Mouse (Mus musculus) cortical plate, adult 2 months (tissue): ENCODE data around the gene Rsbn1l. TPM values are rescaled to one million over a fixed set of nuclear protein-coding genes. Genes with fewer than 3 reads are reported as not detected.

Source experiments
- H3K27ac ChIP-seq: fragments of 200-500 bp; 2 replicates; pipeline ENCODE4 v1.5.1; 2012; ENCODE audit warnings: low read length, control low read depth, inconsistent platforms; ENCODE audit not compliant: insufficient read depth
- H3K4me1 ChIP-seq: fragments of 200-500 bp; 2 replicates; pipeline ENCODE4 v1.6.1; 2011; ENCODE audit warnings: low read length; ENCODE audit not compliant: control insufficient read depth, insufficient read depth
- H3K4me3 ChIP-seq: fragments of 200-500 bp; 2 replicates; pipeline ENCODE4 v1.5.1; 2011; ENCODE audit warnings: mild to moderate bottlenecking, low read length, control low read depth; ENCODE audit not compliant: insufficient read depth
- CTCF ChIP-seq: fragments of 200-500 bp; IDR thresholded peaks from 2 replicates; pipeline ENCODE4 v1.5.1; 2011; ENCODE audit warnings: mild to moderate bottlenecking, control low read depth, low read length; ENCODE audit not compliant: insufficient read depth; ENCODE audit errors: extremely low read depth
- POLR2A ChIP-seq: fragments of 200-500 bp; IDR thresholded peaks from 2 replicates; pipeline ENCODE4 v1.6.1; 2011; ENCODE audit warnings: mild to moderate bottlenecking, low read length, control low read depth; ENCODE audit not compliant: insufficient read depth; ENCODE audit errors: extremely low read depth
- polyA plus RNA-seq: library from polyadenylated mRNA; depleted of rRNA; stranded (reverse); fragments of >200 nt; gene quantifications from 2 replicates; pipeline ENCODE4 v1.2.3, GENCODE M21; 2012

The Rsbn1l gene
- polyA plus RNA-seq, 1 experiment, result 9.1 TPM

GRCm38 (mm10) chr5:20938523-20938922 lies 17.7 kb downstream of the Rsbn1l start:
- peaks cover 6% of the 10 kb centered on the region for H3K4me1 ChIP-seq
- TF ChIP-seq CTCF, result no peak
- TF ChIP-seq POLR2A, result no peak
- H3K27ac ChIP-seq, result no peak overlapping the region
- no peak overlapping the region for H3K4me3 ChIP-seq

DNA sequence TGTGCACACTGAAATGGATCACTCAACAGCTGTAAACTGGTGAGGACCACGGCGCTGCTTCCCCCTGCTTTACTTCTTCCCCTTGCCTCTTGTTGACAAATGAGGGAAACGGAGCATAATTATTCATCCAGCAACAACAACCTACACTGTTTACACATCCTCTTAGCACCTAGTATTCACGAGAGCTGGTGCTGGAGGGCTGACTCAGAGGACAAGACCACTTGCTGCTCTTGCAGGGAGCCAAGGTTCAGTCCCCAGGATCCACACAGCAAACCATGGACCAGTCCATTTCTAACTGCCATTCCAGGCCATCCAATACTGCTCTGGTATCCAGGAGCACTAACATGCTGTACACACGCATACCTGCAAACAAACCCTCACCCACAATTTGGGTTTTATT lies 20.3 kb downstream of the Rsbn1l start:
- no peak for TF ChIP-seq POLR2A
- TF ChIP-seq CTCF, result no peak
- Histone ChIP-seq H3K4me1 (peaks cover 6% of the 10 kb centered on the region), H3K4me3 (no peak overlapping the region), H3K27ac (no peak overlapping the region)

DNA sequence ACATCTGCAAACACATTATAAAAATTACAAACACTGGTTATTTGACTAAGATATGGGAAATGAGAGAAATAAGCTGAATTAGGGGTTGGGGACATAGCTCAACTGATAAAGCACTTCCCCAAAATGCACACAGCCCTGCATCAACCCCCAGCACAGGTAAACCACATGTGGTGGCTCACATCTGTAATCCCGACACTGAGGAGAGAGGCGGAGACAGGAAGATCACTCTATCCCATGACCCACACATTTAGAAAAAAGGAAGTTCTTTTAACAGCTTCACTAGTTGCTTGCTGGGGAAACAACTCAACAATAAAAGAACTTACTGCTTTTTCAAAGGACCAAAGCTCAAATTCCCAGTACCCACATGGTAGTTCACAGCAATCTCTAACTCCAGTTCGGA lies 23.6 kb downstream of the Rsbn1l start:
- TF ChIP-seq CTCF (no peak), POLR2A (no peak)
- Histone ChIP-seq H3K4me3 (no peak overlapping the region), H3K27ac (no peak overlapping the region), H3K4me1 (peaks cover 1% of the 10 kb centered on the region)

- H3K4me1 ChIP-seq, result peaks cover 1% of the 10 kb centered on the region
- TF ChIP-seq POLR2A (no peak), CTCF (no peak)
- H3K27ac ChIP-seq, result no peak overlapping the region
- no peak overlapping the region for H3K4me3 ChIP-seq
These were observed 24.9 kb downstream of the Rsbn1l start for GRCm38 (mm10) chr5:20931300-20931699.

- no peak overlapping the region for H3K4me3 ChIP-seq
- TF ChIP-seq CTCF (no peak), POLR2A (no peak)
- peaks cover 1% of the 10 kb centered on the region for H3K4me1 ChIP-seq
- H3K27ac ChIP-seq, result no peak overlapping the region
These were observed 25.8 kb downstream of the Rsbn1l start for GRCm38 (mm10) chr5:20930430-20930829.

DNA sequence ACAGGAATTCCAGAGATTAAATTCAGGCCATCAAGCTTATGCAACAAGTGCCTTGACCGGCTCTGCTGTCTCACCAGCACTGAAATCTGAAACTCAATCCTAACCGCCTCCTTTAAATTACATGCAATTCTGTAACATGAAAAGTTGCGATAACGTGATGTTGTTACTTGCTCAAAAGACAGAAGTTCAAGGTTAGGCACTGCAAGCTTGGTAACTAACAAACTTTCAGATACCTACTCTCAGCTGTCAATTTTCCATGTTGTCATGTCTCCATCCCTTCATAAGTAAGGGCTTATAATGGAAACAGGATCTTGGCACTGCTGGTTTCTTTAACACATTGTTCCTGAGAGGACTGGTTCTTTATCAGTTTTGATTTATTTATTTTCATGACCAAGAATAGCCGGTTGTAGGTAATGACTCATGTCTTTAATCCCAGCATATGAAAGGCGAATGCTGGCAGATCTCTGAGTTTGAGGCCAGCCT lies 26.5 kb downstream of the Rsbn1l start:
- TF ChIP-seq POLR2A, result no peak
- TF ChIP-seq CTCF, result no peak
- Histone ChIP-seq H3K4me1 (peaks cover 1% of the 10 kb centered on the region), H3K4me3 (no peak overlapping the region), H3K27ac (no peak overlapping the region)

DNA sequence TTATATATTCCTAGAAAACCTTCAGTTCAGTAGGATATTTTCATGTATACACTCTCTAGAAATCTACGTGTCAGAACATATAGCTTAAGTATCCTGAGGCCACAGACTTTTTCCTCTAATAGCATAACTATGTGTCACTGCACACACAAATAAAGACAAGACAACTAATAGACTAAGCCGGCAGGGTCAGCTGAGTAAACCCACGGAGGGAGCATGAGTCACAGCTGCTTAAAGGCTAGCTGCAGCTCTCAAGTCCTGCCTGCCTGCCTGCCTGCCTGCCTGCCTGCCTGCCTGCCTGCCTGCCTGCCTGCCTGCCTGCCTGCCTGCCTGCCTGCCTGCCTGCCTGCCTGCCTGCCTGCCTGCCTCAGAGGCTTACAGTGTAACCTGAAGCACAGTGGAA lies 30.7 kb downstream of the Rsbn1l start:
- TF ChIP-seq POLR2A, result no peak
- no peak for TF ChIP-seq CTCF
- H3K4me1 ChIP-seq, result peaks cover 3% of the 10 kb centered on the region
- no peak overlapping the region for H3K27ac ChIP-seq

DNA sequence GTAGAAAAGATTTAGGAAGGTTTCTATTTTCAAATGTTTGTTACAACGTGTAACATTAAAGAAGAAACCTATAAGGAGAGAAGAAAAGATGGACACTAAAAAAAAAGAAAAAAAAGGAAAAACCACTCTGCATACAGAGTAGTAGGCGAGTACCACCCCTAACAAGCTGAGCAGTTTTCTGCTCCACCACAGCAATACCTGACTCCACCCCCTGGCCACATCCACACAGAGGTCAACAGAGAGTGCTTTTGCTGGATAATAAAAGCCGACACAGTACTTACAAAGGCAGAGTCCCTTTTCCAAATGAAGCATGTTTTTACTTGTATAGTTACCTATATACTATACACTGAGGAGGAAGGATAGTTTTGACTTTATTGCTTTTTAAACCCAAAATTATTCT lies 31.6 kb downstream of the Rsbn1l start:
- H3K4me1 ChIP-seq, result peaks cover 2% of the 10 kb centered on the region; the same call in 1 of the 2 replicates
- no peak for TF ChIP-seq CTCF
- TF ChIP-seq POLR2A, result no peak
- no peak overlapping the region for H3K27ac ChIP-seq
- H3K4me3 ChIP-seq, result no peak overlapping the region

More for the DNA sequence above, 30.7 kb downstream of the Rsbn1l start:
- no peak overlapping the region for H3K4me3 ChIP-seq

DNA sequence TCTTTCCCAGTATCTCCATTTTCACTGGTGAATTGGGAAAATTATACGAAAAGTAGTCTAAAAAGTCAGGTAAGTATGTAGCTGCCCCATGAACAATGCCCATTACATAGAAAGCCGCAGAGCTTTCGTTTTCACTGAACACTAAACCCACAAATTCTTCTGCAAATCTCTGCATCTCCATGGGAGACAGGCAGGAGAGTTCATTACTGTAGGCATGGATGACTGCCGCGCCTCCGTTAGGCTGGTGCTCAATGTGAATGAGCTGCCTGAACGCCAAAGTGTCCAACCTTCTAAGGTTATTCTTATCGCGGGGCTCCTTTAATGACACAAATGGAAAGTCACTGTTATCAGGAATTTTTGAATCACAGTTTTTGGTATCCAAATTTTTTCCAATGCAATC lies 36.6 kb downstream of the Rsbn1l start:
- H3K4me1 ChIP-seq, result peaks cover 4% of the 10 kb centered on the region; the same call in 1 of the 2 replicates
- H3K4me3 ChIP-seq, result no peak overlapping the region
- no peak overlapping the region for H3K27ac ChIP-seq
- TF ChIP-seq POLR2A (no peak), CTCF (no peak)

GRCm38 (mm10) chr5:20918967-20919366 lies 37.2 kb downstream of the Rsbn1l start:
- H3K4me1 ChIP-seq, result peaks cover 4% of the 10 kb centered on the region; the same call in 1 of the 2 replicates
- TF ChIP-seq CTCF (no peak), POLR2A (no peak)
- H3K27ac ChIP-seq, result no peak overlapping the region
- no peak overlapping the region for H3K4me3 ChIP-seq
